Mouse (Mus musculus): Measurements from ENCODE around the gene Bcas3. TPM values are rescaled to one million over a fixed set of nuclear protein-coding genes. Genes with fewer than 3 reads are reported as not detected.

Bcas3 gene
- polyA plus RNA-seq, 1 experiment = 21.2 TPM

GRCm38 (mm10) chr11:85831656-85832230 lies 478.8 kb downstream of the Bcas3 start:
- Histone ChIP-seq H3K4me3 (ENCODE audit: insufficient read depth, low read depth, low read length) (peak overlapping the region; percentile 57), H3K27ac (replicated peaks; ENCODE audit: low read depth, low read length) (peak overlapping the region; percentile 5; the same call in 1 of the 2 replicates), H3K4me1 (ENCODE audit: control insufficient read depth, insufficient read depth, insufficient read length, low read length) (no peaks in the 10 kb centered on the region)

- Histone ChIP-seq H3K4me3 (ENCODE audit: insufficient read depth, low read depth, low read length) (peak within 1 kb of the TSS; percentile 57), H3K4me1 (ENCODE audit: control insufficient read depth, insufficient read depth, insufficient read length, low read length) (no peaks in the 10 kb centered on the region), H3K27ac (replicated peaks; ENCODE audit: low read depth, low read length) (peak within 1 kb of the TSS; percentile 5; the same call in 1 of the 2 replicates)
Measured at GRCm38 (mm10) chr11:85832231-85832924, 479.4 kb downstream of the Bcas3 start, which contains the start of gene Tbx2. Tbx2 (plus strand) TSS chr11:85832551.

GRCm38 (mm10) chr11:85833081-85833521 lies 480.1 kb downstream of the Bcas3 start:
- H3K4me1 ChIP-seq (ENCODE audit: control insufficient read depth, insufficient read depth, insufficient read length, low read length) = no peaks in the 10 kb centered on the region
- H3K27ac ChIP-seq (replicated peaks; ENCODE audit: low read depth, low read length) = no peak overlapping the region
- peak overlapping the region; percentile 57 for H3K4me3 ChIP-seq (ENCODE audit: insufficient read depth, low read depth, low read length)

GRCm38 (mm10) chr11:85833761-85834385 lies 480.9 kb downstream of the Bcas3 start:
- Histone ChIP-seq H3K4me3 (ENCODE audit: insufficient read depth, low read depth, low read length) (peak overlapping the region; percentile 57), H3K27ac (replicated peaks; ENCODE audit: low read depth, low read length) (peak overlapping the region; percentile 10; the same call in 1 of the 2 replicates), H3K4me1 (ENCODE audit: control insufficient read depth, insufficient read depth, insufficient read length, low read length) (no peaks in the 10 kb centered on the region)

DNA sequence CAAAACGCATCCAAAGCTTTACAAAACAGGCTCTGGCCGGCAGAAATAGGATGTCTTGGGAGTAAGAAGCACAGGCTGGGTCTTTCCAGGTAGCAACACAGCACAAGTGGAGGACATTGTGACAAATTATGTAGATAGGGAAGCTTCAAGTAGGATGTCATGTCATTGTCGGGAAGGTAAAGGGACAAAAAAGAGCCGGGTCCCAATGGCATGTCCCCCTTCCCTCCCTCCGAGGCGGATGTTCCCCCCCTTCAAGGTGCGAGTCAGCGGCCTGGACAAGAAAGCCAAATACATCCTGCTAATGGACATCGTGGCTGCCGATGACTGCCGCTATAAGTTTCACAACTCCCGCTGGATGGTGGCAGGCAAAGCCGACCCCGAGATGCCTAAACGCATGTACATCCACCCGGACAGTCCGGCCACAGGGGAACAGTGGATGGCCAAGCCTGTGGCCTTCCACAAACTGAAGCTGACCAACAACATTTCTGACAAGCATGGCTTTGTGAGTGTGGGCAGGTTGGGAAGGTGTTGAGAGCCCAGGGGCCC lies 481.5 kb downstream of the Bcas3 start:
- Histone ChIP-seq H3K27ac (replicated peaks; ENCODE audit: low read depth, low read length) (peak overlapping the region; percentile 4; the same call in 1 of the 2 replicates), H3K4me1 (ENCODE audit: control insufficient read depth, insufficient read depth, insufficient read length, low read length) (no peaks in the 10 kb centered on the region), H3K4me3 (ENCODE audit: insufficient read depth, low read depth, low read length) (peak overlapping the region; percentile 57)

GRCm38 (mm10) chr11:85835001-85835752 lies 482.2 kb downstream of the Bcas3 start:
- Histone ChIP-seq H3K4me1 (ENCODE audit: control insufficient read depth, insufficient read depth, insufficient read length, low read length) (no peaks in the 10 kb centered on the region), H3K27ac (replicated peaks; ENCODE audit: low read depth, low read length) (peak overlapping the region; percentile 5; the same call in 1 of the 2 replicates), H3K4me3 (ENCODE audit: insufficient read depth, low read depth, low read length) (peak overlapping the region; percentile 57)

DNA sequence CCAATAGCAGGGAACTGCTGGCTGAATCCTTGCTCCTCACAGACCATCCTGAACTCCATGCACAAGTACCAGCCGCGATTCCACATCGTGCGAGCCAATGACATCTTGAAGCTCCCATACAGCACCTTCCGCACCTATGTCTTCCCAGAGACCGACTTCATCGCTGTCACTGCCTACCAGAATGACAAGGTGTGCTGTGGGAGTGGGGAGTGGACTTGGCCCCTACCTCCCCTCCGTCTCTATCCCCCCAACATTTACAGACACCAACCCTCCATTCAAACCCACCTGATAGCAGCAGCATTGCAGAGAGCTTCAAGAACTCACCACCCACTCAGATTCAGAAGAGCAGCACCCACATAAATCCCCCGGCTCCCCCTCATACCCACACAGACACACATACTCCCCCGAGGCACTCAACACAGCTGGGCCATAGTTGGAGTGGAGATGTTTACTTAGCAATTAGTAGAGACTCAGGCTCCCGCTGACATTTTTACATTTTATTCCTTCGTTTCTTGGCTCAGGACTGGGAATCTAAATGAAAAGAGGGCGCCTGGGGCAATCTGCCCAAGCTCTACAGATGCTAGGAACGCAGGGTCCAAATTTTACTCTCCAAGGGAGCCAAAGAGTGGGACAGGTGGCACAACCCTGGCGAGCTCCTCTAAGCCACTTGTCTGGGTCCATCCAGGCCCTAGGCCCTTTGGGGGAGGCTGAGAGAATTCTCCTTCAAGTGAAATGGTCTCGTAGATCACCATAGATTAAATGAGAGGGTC lies 483.0 kb downstream of the Bcas3 start:
- 0 out of 2 replicates have a peak overlapping the region, but pooled peaks have one; percentile 5 for H3K27ac ChIP-seq (replicated peaks; ENCODE audit: low read depth, low read length)
- H3K4me1 ChIP-seq (ENCODE audit: control insufficient read depth, insufficient read depth, insufficient read length, low read length) = no peaks in the 10 kb centered on the region
- peak overlapping the region; percentile 47 for H3K4me3 ChIP-seq (ENCODE audit: insufficient read depth, low read depth, low read length)

GRCm38 (mm10) chr11:85836523-85837290 lies 483.7 kb downstream of the Bcas3 start:
- H3K27ac ChIP-seq (replicated peaks; ENCODE audit: low read depth, low read length) = peak overlapping the region; percentile 12; the same call in 1 of the 2 replicates
- H3K4me3 ChIP-seq (ENCODE audit: insufficient read depth, low read depth, low read length) = peak overlapping the region; percentile 47
- no peaks in the 10 kb centered on the region for H3K4me1 ChIP-seq (ENCODE audit: control insufficient read depth, insufficient read depth, insufficient read length, low read length)

DNA sequence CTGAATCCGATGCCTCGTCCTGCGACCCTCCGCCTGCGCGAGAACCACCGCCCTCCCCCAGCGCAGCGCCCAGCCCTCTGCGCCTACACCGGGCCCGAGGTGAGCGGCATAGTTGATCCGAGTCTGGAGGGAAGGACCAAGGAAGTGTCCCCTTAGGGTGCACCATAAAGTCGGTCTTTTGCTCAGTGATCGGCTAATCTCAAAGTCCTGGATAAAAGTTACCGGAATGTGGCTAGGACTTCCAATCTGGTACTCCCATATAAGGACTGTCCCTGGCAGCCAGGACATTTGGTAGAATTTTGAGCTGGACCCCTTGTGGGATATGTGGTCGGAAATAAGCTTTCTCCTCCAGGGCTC lies 484.3 kb downstream of the Bcas3 start:
- Histone ChIP-seq H3K4me1 (ENCODE audit: control insufficient read depth, insufficient read depth, insufficient read length, low read length) (no peaks in the 10 kb centered on the region), H3K4me3 (ENCODE audit: insufficient read depth, low read depth, low read length) (peak overlapping the region; percentile 47), H3K27ac (replicated peaks; ENCODE audit: low read depth, low read length) (peak overlapping the region; percentile 12)

DNA sequence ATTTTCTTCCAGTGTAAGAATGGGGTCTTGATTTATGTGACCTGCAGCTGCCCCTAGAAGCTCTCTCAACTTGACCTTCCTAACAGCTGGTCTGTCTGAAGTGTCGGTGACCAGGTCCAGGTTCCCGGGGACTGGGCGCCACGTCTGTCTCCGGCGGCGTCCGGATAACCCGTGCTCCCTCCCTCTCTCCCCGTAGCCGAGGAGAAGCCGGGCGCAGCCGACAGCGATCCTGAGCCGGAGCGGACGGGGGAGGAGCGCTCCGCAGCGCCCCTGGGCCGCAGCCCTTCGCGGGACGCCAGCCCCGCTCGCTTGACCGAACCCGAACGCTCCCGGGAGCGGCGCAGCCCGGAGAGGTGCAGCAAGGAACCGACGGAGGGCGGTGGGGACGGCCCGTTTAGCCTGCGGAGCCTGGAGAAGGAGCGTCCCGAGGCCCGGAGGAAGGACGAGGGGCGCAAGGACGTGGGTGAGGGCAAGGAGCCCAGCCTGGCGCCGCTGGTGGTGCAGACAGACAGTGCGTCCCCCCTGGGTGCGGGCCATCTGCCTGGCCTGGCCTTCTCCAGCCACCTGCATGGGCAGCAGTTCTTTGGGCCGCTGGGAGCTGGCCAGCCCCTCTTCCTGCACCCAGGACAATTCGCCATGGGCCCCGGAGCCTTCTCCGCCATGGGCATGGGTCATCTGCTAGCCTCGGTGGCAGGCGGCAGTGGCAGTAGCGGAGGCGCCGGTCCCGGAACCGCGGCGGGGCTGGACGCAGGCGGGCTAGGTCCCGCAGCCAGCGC lies 484.9 kb downstream of the Bcas3 start:
- peak overlapping the region; percentile 47 for H3K4me3 ChIP-seq (ENCODE audit: insufficient read depth, low read depth, low read length)
- H3K4me1 ChIP-seq (ENCODE audit: control insufficient read depth, insufficient read depth, insufficient read length, low read length) = no peaks in the 10 kb centered on the region
- H3K27ac ChIP-seq (replicated peaks; ENCODE audit: low read depth, low read length) = peak overlapping the region; percentile 12

GRCm38 (mm10) chr11:85838424-85839257 lies 485.7 kb downstream of the Bcas3 start:
- 0 out of 2 replicates have a peak overlapping the region, but pooled peaks have one; percentile 2 for H3K27ac ChIP-seq (replicated peaks; ENCODE audit: low read depth, low read length)
- peak overlapping the region; percentile 47 for H3K4me3 ChIP-seq (ENCODE audit: insufficient read depth, low read depth, low read length)
- H3K4me1 ChIP-seq (ENCODE audit: control insufficient read depth, insufficient read depth, insufficient read length, low read length) = no peaks in the 10 kb centered on the region

DNA sequence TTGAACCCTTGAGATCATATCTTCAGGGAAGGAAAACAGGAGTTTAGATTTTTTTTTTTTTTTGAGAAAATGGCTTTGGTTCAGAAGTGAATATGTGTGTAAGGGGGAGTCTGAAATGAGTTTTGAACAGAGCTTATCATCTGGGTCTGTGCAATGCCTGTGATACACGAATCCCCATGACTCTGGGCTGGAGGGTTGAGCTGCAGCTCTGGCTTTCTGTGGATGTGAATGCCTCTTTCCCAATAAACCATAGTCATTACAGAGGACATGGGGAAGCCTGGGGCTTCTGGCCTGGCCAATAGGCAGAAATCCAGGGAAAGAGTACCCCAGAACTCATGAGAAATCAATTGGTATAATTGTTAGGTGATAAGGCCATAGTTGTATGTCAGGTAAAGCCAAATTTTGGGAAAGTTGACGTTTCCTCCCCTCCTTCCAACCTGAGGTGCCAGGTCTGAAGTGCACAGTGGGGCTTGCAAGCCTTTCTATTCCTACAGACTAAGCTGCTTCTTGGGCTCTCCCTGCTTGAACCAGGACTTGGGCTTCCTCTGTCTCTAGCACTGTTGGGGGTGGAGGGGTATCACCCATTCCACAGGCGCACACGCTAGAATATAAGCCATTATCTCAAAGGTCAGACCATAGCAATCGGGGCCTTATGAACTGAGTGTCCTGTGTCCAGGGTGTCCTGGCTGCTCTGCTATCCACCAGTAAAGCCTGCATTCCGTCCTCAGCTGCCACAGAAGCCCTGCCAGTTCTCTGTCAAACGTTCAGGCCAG lies 486.5 kb downstream of the Bcas3 start:
- Histone ChIP-seq H3K4me1 (ENCODE audit: control insufficient read depth, insufficient read depth, insufficient read length, low read length) (no peaks in the 10 kb centered on the region), H3K4me3 (ENCODE audit: insufficient read depth, low read depth, low read length) (no peak overlapping the region), H3K27ac (replicated peaks; ENCODE audit: low read depth, low read length) (no peak overlapping the region)

All from brown adipose tissue, adult 24 weeks (tissue).